Mouse (Mus musculus): ENCODE measurements around the gene Med27. TPM values are rescaled to one million over a fixed set of nuclear protein-coding genes. Genes with fewer than 3 reads are reported as not detected.

The Med27 gene
- polyA plus RNA-seq (2016; fragmentation: Nextera tagmentation; extraction: Ambion mirVana), result 61.0 and 70.0 TPM in 2 replicates

DNA sequence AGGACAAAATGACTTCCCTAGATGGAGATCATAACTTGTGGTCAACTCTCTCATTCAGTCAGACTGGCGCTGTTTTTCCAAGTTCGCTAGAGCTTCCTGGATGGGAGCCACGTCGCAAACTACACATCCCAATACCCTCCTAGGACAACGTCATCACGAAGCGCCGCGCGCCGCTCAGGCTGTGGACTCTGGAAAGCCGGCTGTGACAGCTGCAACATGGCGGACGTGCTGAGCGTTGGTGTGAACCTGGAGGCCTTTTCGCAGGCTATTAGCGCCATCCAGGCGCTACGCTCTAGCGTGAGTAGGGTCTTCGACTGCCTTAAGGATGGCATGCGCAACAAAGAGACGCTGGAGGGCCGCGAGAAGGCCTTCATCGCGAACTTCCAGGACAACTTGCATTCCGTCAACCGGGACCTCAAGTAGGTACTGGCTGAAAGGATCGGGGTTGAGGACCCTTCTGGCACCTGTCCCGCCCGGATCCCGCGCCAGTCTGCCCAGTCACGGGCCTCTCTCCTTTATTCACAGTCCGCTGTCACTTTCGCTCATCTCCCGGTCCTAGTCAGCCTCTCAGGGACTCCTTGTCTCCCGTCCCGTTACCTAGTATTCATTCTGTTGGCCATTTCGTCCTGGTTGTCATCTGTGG lies at the start of gene Med27:
Med27 (plus strand) TSS at position 191 of the 643 bp plus-strand sequence.
- peak within 1 kb of the TSS; percentile 89 for H3K4me3 ChIP-seq
- peaks cover 21% of the 10 kb centered on the region for H3K36me3 ChIP-seq
- 1% methylated on average over 41 of the region's 41 CpGs for WGBS
- H3K27me3 ChIP-seq (ENCODE audit: low read depth, poor library complexity, severe bottlenecking), result no peaks in the 10 kb centered on the region
- DNase-seq (ENCODE audit: low spot score), result peak; percentile 94
- H3K4me1 ChIP-seq, result peaks cover 16% of the 10 kb centered on the region
- peak within 1 kb of the TSS; percentile 86 for H3K27ac ChIP-seq (replicated peaks)
- no peaks in the 10 kb centered on the region for H3K9me3 ChIP-seq (replicated peaks)

- no peaks in the 10 kb centered on the region for H3K4me1 ChIP-seq
- no peaks in the 10 kb centered on the region for H3K27me3 ChIP-seq (ENCODE audit: low read depth, poor library complexity, severe bottlenecking)
- WGBS, result 51% methylated on average over 7 of the region's 7 CpGs
- H3K36me3 ChIP-seq, result no peaks in the 10 kb centered on the region
- H3K9me3 ChIP-seq (replicated peaks), result no peaks in the 10 kb centered on the region
- no peak overlapping the region for H3K4me3 ChIP-seq
- no peak overlapping the region for H3K27ac ChIP-seq (replicated peaks)
- DNase-seq (ENCODE audit: low spot score), result peak; percentile 16
Measured at GRCm38 (mm10) chr2:29309966-29310365, 36.7 kb upstream of the Med27 start.

GRCm38 (mm10) chr2:29312058-29312457 lies 34.6 kb upstream of the Med27 start:
- no peak for DNase-seq (ENCODE audit: low spot score)
- Histone ChIP-seq H3K27ac (replicated peaks) (no peak overlapping the region), H3K9me3 (replicated peaks) (no peaks in the 10 kb centered on the region), H3K4me3 (no peak overlapping the region), H3K36me3 (no peaks in the 10 kb centered on the region), H3K27me3 (ENCODE audit: low read depth, poor library complexity, severe bottlenecking) (no peaks in the 10 kb centered on the region), H3K4me1 (no peaks in the 10 kb centered on the region)
- 79% methylated on average over 5 of the region's 5 CpGs for WGBS

GRCm38 (mm10) chr2:29317906-29318470 lies 28.6 kb upstream of the Med27 start:
- H3K27ac ChIP-seq (replicated peaks), result no peak overlapping the region
- no peaks in the 10 kb centered on the region for H3K27me3 ChIP-seq (ENCODE audit: low read depth, poor library complexity, severe bottlenecking)
- no peak overlapping the region for H3K4me3 ChIP-seq
- H3K4me1 ChIP-seq, result no peaks in the 10 kb centered on the region
- WGBS, result 83% methylated on average over 4 of the region's 4 CpGs
- no peaks in the 10 kb centered on the region for H3K36me3 ChIP-seq
- no peak for DNase-seq (ENCODE audit: low spot score)
- no peaks in the 10 kb centered on the region for H3K9me3 ChIP-seq (replicated peaks)

- no peak overlapping the region for H3K27ac ChIP-seq (replicated peaks)
- no peaks in the 10 kb centered on the region for H3K4me1 ChIP-seq
- no peaks in the 10 kb centered on the region for H3K36me3 ChIP-seq
- H3K9me3 ChIP-seq (replicated peaks), result no peaks in the 10 kb centered on the region
- no peaks in the 10 kb centered on the region for H3K27me3 ChIP-seq (ENCODE audit: low read depth, poor library complexity, severe bottlenecking)
- no peak overlapping the region for H3K4me3 ChIP-seq
- 89% methylated on average over 3 of the region's 3 CpGs for WGBS
- DNase-seq (ENCODE audit: low spot score), result no peak
Measured at GRCm38 (mm10) chr2:29318596-29318995, 28.0 kb upstream of the Med27 start.

GRCm38 (mm10) chr2:29320229-29320751 lies 26.3 kb upstream of the Med27 start:
- 81% methylated on average over 11 of the region's 11 CpGs for WGBS
- Histone ChIP-seq H3K36me3 (no peaks in the 10 kb centered on the region), H3K4me1 (no peaks in the 10 kb centered on the region)

DNA sequence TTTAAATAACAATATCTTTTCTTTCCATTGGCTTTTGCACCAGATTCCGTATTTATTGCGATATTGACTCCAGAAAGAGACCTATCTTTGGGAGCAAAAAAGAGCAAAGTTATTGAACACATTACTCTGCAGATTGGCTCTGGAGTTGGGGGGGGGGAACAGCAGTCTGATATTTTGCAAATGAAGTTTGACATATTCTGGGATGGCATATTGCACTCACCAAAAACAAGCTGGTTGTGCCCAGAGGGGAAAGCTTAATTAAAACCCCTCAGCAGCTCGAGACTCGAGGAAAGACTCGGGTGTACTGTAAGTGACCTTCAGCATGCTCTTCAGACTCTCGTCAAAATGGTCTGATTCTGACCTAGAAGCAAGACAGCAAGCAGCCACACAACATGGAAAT lies 25.8 kb upstream of the Med27 start:
- Histone ChIP-seq H3K36me3 (no peaks in the 10 kb centered on the region), H3K27ac (replicated peaks) (no peak overlapping the region), H3K4me1 (no peaks in the 10 kb centered on the region), H3K9me3 (replicated peaks) (no peaks in the 10 kb centered on the region), H3K27me3 (ENCODE audit: low read depth, poor library complexity, severe bottlenecking) (no peaks in the 10 kb centered on the region), H3K4me3 (no peak overlapping the region)
- 92% methylated on average over 6 of the region's 6 CpGs for WGBS
- DNase-seq (ENCODE audit: low spot score), result no peak

More at GRCm38 (mm10) chr2:29320229-29320751, 26.3 kb upstream of the Med27 start:
- Histone ChIP-seq H3K27me3 (ENCODE audit: low read depth, poor library complexity, severe bottlenecking) (no peaks in the 10 kb centered on the region), H3K27ac (replicated peaks) (no peak overlapping the region), H3K4me3 (no peak overlapping the region), H3K9me3 (replicated peaks) (no peaks in the 10 kb centered on the region)
- DNase-seq (ENCODE audit: low spot score), result no peak

- H3K27me3 ChIP-seq (ENCODE audit: low read depth, poor library complexity, severe bottlenecking), result no peaks in the 10 kb centered on the region
- no peak for DNase-seq (ENCODE audit: low spot score)
- no peaks in the 10 kb centered on the region for H3K4me1 ChIP-seq
- H3K9me3 ChIP-seq (replicated peaks), result no peaks in the 10 kb centered on the region
- WGBS, result 79% methylated on average over 2 of the region's 2 CpGs
- H3K4me3 ChIP-seq, result no peak overlapping the region
- no peaks in the 10 kb centered on the region for H3K36me3 ChIP-seq
- H3K27ac ChIP-seq (replicated peaks), result no peak overlapping the region
Measured at GRCm38 (mm10) chr2:29324456-29324855, 22.2 kb upstream of the Med27 start.

GRCm38 (mm10) chr2:29330471-29330870 lies 16.1 kb upstream of the Med27 start:
- 92% methylated on average over 1 of the region's 1 CpGs for WGBS
- H3K9me3 ChIP-seq (replicated peaks), result no peaks in the 10 kb centered on the region
- H3K4me1 ChIP-seq, result no peaks in the 10 kb centered on the region
- H3K27ac ChIP-seq (replicated peaks), result no peak overlapping the region
- H3K4me3 ChIP-seq, result no peak overlapping the region
- H3K27me3 ChIP-seq (ENCODE audit: low read depth, poor library complexity, severe bottlenecking), result no peaks in the 10 kb centered on the region
- DNase-seq (ENCODE audit: low spot score), result no peak
- H3K36me3 ChIP-seq, result no peaks in the 10 kb centered on the region

GRCm38 (mm10) chr2:29338396-29338795 lies 8.2 kb upstream of the Med27 start:
- Histone ChIP-seq H3K27me3 (ENCODE audit: low read depth, poor library complexity, severe bottlenecking) (no peaks in the 10 kb centered on the region), H3K36me3 (no peaks in the 10 kb centered on the region), H3K4me1 (no peaks in the 10 kb centered on the region), H3K27ac (replicated peaks) (no peak overlapping the region), H3K9me3 (replicated peaks) (no peaks in the 10 kb centered on the region), H3K4me3 (no peak overlapping the region)
- 97% methylated on average over 1 of the region's 1 CpGs for WGBS
- no peak for DNase-seq (ENCODE audit: low spot score)

GRCm38 (mm10) chr2:29358696-29359375 lies 12.2 kb downstream of the Med27 start:
- DNase-seq (ENCODE audit: low spot score), result no peak
- H3K4me1 ChIP-seq, result peaks cover 10% of the 10 kb centered on the region
- WGBS, result 42% methylated on average over 9 of the region's 9 CpGs

DNA sequence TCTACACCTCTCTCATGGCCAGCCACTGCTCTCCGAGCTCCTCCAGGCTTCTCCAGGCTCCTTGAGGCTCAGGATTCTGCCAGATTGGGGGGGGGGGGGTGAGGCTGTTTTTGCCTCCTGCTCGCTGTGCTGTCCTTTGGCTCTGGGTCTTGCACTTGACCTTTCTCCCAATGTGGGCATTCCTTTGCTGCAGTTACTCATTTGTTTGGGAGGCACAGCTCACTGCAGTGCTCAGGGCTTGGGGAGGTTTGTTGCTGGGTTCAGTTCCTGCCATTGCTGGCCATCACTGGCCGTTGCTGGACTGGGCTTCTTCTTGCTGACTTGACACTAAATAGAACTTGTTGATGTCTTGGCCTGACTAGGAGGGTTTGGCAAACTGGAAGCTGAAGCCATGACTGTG lies 14.3 kb downstream of the Med27 start:
- Histone ChIP-seq H3K36me3 (peaks cover 10% of the 10 kb centered on the region; the same call in 1 of the 2 replicates), H3K27me3 (ENCODE audit: low read depth, poor library complexity, severe bottlenecking) (no peaks in the 10 kb centered on the region), H3K27ac (replicated peaks) (no peak overlapping the region), H3K9me3 (replicated peaks) (no peaks in the 10 kb centered on the region), H3K4me3 (no peak overlapping the region), H3K4me1 (peaks cover 10% of the 10 kb centered on the region)
- DNase-seq (ENCODE audit: low spot score), result no peak
- 83% methylated on average over 3 of the region's 3 CpGs for WGBS

More at GRCm38 (mm10) chr2:29358696-29359375, 12.2 kb downstream of the Med27 start:
- Histone ChIP-seq H3K27me3 (ENCODE audit: low read depth, poor library complexity, severe bottlenecking) (no peaks in the 10 kb centered on the region), H3K36me3 (peaks cover 16% of the 10 kb centered on the region), H3K9me3 (replicated peaks) (no peaks in the 10 kb centered on the region), H3K27ac (replicated peaks) (peak overlapping the region; percentile 42; the same call in 1 of the 2 replicates), H3K4me3 (no peak overlapping the region)
